Mouse (Mus musculus) adrenal gland, adult 18-20 months (tissue): ENCODE data around the gene Cers6. TPM values are rescaled to one million over a fixed set of nuclear protein-coding genes. Genes with fewer than 3 reads are reported as not detected.
A peak's percentile ranks its signal among the peaks of the same experiment; 100 is the strongest.

Experiments used
- DNase-seq, 2 experiments: peaks; one replicate each; pipeline ENCODE4 v3.0.0; 2021 to 2022; ENCODE audit warnings: low spot score in 2 of 2
- total RNA-seq, 2 experiments: library from RNA; stranded (reverse); gene quantifications; 1 replicate in 1 of 2; 2 replicates in 1 of 2; pipeline ENCODE4 v1.2.3; 2021

Gene Cers6
- total RNA-seq, 2 experiments from 2014 or later, result 5.2 to 8.2 TPM

GRCm38 (mm10) chr2:69014241-69014640, 153.0 kb downstream of the Cers6 start:
- DNase-seq, result no peak

- DNase-seq, result no peak
Observed at GRCm38 (mm10) chr2:69015172-69015724, 154.0 kb downstream of the Cers6 start.

- DNase-seq, result no peak
Observed at GRCm38 (mm10) chr2:69015822-69016221, 154.6 kb downstream of the Cers6 start.

GRCm38 (mm10) chr2:69019026-69019565, 157.9 kb downstream of the Cers6 start:
- DNase-seq, result no peak

GRCm38 (mm10) chr2:69019821-69020489, 158.7 kb downstream of the Cers6 start:
- DNase-seq, result no peak

- no peak for DNase-seq
Observed at GRCm38 (mm10) chr2:69020636-69021310, 159.5 kb downstream of the Cers6 start.

GRCm38 (mm10) chr2:69021516-69021915, 160.3 kb downstream of the Cers6 start:
- no peak for DNase-seq

- DNase-seq, result no peak
Observed at GRCm38 (mm10) chr2:69024856-69025255, 163.6 kb downstream of the Cers6 start.

- DNase-seq, result no peak
Observed at GRCm38 (mm10) chr2:69032562-69032961, 171.3 kb downstream of the Cers6 start.

- no peak for DNase-seq
Observed at GRCm38 (mm10) chr2:69035457-69035856, 174.2 kb downstream of the Cers6 start.

GRCm38 (mm10) chr2:69037362-69037761, 176.1 kb downstream of the Cers6 start:
- DNase-seq, result no peak

GRCm38 (mm10) chr2:69042327-69043106, 181.3 kb downstream of the Cers6 start:
- no peak for DNase-seq

- DNase-seq, result peak; percentile 21 to 27
Observed at GRCm38 (mm10) chr2:69043431-69044118, 182.3 kb downstream of the Cers6 start.

GRCm38 (mm10) chr2:69045926-69046325, 184.7 kb downstream of the Cers6 start:
- no peak for DNase-seq

- DNase-seq, result no peak
Observed at GRCm38 (mm10) chr2:69047297-69047696, 186.1 kb downstream of the Cers6 start.

GRCm38 (mm10) chr2:69047805-69048204, 186.6 kb downstream of the Cers6 start:
- DNase-seq, result no peak

GRCm38 (mm10) chr2:69049179-69049578, 187.9 kb downstream of the Cers6 start:
- no peak for DNase-seq

- DNase-seq, result no peak
Observed at GRCm38 (mm10) chr2:69050189-69050588, 188.9 kb downstream of the Cers6 start.

- DNase-seq, result no peak
Observed at GRCm38 (mm10) chr2:69051596-69051995, 190.4 kb downstream of the Cers6 start.

- no peak for DNase-seq
Observed at GRCm38 (mm10) chr2:69053210-69053858, 192.1 kb downstream of the Cers6 start.
